Mouse (Mus musculus) cortical plate, adult 2 months (tissue): ENCODE results near the gene Nomo1. TPM values are rescaled to one million over a fixed set of nuclear protein-coding genes. Genes with fewer than 3 reads are reported as not detected.

Experiments
- H3K27ac ChIP-seq: fragments of 200-500 bp; 2 replicates; pipeline ENCODE4 v1.5.1; 2012; ENCODE audit warnings: low read length, control low read depth, inconsistent platforms; ENCODE audit not compliant: insufficient read depth
- H3K4me1 ChIP-seq: fragments of 200-500 bp; 2 replicates; pipeline ENCODE4 v1.6.1; 2011; ENCODE audit warnings: low read length; ENCODE audit not compliant: control insufficient read depth, insufficient read depth
- H3K4me3 ChIP-seq: fragments of 200-500 bp; 2 replicates; pipeline ENCODE4 v1.5.1; 2011; ENCODE audit warnings: mild to moderate bottlenecking, low read length, control low read depth; ENCODE audit not compliant: insufficient read depth
- CTCF ChIP-seq: fragments of 200-500 bp; IDR thresholded peaks from 2 replicates; pipeline ENCODE4 v1.5.1; 2011; ENCODE audit warnings: mild to moderate bottlenecking, control low read depth, low read length; ENCODE audit not compliant: insufficient read depth; ENCODE audit errors: extremely low read depth
- POLR2A ChIP-seq: fragments of 200-500 bp; IDR thresholded peaks from 2 replicates; pipeline ENCODE4 v1.6.1; 2011; ENCODE audit warnings: mild to moderate bottlenecking, low read length, control low read depth; ENCODE audit not compliant: insufficient read depth; ENCODE audit errors: extremely low read depth
- polyA plus RNA-seq: library from polyadenylated mRNA; depleted of rRNA; stranded (reverse); fragments of >200 nt; gene quantifications from 2 replicates; pipeline ENCODE4 v1.2.3, GENCODE M21; 2012

The Nomo1 gene
- polyA plus RNA-seq, 1 experiment: 70.3 TPM

DNA sequence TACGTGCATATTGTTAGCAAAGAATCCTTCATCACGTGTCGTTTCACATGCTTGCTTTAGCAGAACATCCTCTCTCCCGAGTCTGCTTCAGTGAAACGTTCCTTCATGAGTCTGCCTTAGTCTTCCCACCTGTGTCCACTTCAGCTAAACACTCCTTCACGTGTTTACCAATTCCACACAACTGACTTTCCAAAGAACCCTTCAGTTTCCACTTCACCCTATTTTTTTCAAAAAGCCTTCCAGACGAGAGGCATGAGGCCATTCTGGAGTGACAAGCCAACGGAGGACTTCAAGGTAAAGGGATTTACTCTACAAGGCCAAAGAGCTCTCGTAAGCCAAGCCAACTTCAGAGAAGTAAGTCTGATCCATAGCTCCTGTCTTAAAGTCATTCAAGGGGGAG lies 8.1 kb upstream of the Nomo1 start:
- TF ChIP-seq POLR2A: no peak
- TF ChIP-seq CTCF: no peak
- Histone ChIP-seq H3K27ac (no peak overlapping the region), H3K4me3 (no peak overlapping the region), H3K4me1 (no peaks in the 10 kb centered on the region)

DNA sequence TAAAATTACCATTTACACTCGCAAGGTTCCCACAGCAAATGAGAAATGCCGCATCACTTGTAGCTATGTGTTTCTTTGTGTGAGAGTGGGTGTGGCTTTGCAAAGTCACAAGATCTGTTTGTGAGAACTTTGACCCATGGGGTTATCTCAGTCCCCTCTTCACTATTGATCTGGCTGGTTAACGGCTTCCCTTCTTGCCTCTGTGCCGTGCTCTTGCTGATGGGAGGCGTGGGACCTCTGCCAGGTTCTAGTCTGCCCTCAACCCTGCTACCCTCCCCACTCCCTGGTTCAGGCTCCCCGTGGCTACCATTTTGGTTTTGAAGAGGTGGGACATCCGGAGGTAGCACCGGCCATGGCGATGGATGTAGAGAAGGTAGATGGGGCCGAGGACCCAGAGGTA lies 4.8 kb upstream of the Nomo1 start:
- H3K27ac ChIP-seq: no peak overlapping the region
- no peak for TF ChIP-seq POLR2A
- TF ChIP-seq CTCF: no peak

DNA sequence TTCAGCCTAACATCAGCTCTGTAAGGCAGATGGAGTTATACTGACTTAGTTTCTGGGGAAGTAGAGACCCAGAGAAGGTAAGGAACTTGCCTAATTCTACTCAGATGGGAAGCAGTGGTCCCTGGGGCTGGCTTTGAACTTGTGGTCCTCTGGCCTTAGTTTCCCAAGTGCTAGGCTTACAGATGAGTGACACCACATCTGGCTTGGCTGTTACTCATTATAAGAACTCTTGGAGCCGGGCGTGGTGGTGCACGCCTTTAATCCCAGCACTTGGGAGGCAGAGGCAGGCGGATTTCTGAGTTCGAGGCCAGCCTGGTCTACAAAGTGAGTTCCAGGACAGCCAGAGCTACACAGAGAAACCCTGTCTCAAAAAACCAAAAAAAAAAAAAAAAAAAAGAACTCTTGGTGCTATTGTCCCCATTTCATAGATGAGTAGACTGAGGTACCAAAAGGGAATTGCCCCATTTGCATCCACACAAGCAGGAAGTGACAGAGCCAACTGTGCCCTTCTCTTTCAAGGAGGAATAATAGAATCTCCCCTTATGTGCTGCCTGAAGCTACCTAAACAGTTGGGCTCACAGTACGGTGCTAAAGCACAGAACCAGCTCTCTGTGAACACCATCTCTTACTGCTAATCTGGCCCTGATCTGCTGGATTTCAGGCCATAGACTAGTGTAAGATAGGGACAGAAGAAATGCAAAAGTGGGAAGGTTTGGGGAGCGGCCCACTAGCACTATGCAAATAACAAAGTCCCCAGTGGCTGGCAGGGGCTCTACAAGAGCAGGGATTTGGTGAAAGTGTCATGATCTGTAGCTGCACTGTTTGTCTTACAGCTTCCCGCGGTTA lies 4.0 kb upstream of the Nomo1 start:
- TF ChIP-seq CTCF (no peak), POLR2A (no peak)
- Histone ChIP-seq H3K27ac (peak overlapping the region; percentile 64), H3K4me3 (no peak overlapping the region), H3K4me1 (no peaks in the 10 kb centered on the region)

More for the DNA sequence above, 4.8 kb upstream of the Nomo1 start:
- H3K4me1 ChIP-seq: no peaks in the 10 kb centered on the region
- H3K4me3 ChIP-seq: no peak overlapping the region

DNA sequence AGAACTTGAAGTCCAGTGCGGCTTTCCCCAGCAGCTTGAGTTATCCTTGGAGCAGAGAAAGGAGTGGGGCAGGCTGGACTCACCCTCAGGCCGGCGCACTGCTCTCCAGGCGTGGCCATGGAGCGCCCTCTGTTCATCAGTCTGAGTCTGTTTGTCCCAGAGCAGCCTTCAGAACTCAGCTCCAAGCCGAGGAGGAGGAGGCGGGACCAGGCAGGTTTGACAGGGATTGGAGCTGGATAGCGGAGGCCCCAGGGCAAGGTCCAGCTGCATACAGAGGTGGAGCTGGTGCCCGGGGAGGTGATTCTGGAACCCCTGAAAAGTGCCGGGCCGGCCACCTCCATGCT lies 3.4 kb upstream of the Nomo1 start, which contains the start of gene Abcc6:
Gene Abcc6, minus strand, starts transcription at position 158 of the 344 bp plus-strand sequence.
- H3K27ac ChIP-seq: peak within 1 kb of the TSS; percentile 64

DNA sequence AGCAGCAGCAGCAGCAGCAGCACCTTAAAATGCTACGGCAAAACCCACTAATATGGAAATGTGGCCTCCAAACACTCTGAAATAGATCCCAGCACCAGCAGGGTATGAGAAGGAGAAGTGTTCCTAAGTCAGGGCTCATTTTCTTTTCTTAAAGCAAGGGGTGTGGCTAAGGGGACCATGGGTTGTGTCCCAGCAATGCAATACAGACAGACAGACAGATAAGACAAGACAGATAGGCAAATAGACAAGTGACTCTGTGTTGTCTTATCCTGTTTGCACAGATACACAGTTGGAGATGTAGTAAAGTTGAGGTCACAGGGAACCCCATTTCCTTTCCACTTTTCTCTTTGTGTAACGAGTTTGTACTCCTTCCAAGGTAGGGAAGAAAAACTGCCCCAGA lies 2.4 kb upstream of the Nomo1 start:
- H3K4me3 ChIP-seq: no peak overlapping the region
- no peak for TF ChIP-seq CTCF
- H3K4me1 ChIP-seq: peaks cover 3% of the 10 kb centered on the region
- H3K27ac ChIP-seq: no peak overlapping the region

More for the DNA sequence above, 3.4 kb upstream of the Nomo1 start, which contains the start of gene Abcc6:
- TF ChIP-seq POLR2A: no peak
- Histone ChIP-seq H3K4me1 (peaks cover 3% of the 10 kb centered on the region), H3K4me3 (no peak within 1 kb of the TSS)

DNA sequence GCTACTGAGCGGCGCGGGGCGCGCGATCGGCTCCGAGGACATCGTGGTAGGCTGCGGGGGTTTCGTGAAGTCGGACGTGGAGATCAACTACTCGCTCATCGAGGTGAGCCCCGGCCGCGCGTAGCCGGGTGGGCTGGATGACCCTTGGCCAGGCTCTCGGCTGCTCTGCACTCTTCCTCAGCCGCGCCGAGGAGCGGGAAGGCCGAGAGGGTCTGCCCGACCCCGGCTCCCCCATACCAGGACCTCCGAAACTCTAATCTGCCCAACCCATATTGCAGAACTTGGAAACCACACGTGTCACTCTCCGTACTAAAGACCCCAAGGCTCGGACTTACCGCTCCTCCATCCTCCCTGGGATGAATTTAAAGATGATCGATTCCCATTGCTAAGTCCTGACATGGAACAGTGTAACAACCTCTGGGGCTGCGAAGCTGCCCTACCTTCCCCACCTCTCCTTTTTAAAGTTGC lies 406 bp downstream of the Nomo1 start:
- no peak for TF ChIP-seq POLR2A
- no peak for TF ChIP-seq CTCF
- peak overlapping the region; percentile 62 for H3K4me3 ChIP-seq
- H3K27ac ChIP-seq: no peak overlapping the region
- H3K4me1 ChIP-seq: peaks cover 3% of the 10 kb centered on the region

DNA sequence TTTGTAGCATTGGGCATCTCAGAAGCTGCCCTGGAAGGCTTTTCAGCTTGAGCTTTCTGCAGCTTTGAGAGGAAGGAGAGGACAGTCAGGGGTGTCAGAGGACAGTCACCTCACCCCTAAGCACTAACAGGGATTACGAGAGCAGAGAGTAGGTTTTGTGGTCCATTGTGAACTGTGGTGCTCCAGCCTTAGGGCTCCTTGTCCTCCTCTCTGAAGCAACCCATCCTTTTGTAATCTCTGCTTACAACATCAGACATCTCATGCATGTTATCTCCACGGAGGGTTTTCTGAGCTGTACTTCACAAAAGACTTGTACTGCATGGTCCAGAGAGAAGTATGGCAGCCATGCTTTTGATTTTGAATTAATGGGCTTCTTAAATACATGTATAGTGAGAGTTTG lies 1.5 kb downstream of the Nomo1 start:
- Histone ChIP-seq H3K27ac (no peak overlapping the region), H3K4me3 (no peak overlapping the region)

DNA sequence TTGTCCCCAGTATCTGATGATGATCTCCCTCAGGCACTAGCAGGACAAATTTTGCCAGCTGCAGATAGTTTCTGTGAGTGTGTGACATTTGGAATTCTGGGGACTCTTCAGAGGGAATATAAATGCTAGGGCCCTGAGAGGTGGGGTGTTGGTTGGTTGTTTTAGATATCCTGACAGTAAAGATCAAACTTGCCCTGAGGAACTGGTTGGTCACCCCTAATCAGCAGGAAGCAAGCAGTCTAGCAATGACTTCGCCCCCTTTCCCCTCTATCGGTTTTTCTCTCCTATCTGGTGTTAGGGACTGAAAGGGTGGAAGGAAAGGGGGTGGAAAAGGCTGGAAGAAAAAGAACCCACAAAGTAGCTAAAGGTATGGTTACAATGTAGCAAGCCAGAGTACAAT lies 2.0 kb downstream of the Nomo1 start:
- Histone ChIP-seq H3K4me1 (peaks cover 3% of the 10 kb centered on the region), H3K4me3 (no peak overlapping the region), H3K27ac (no peak overlapping the region)
- TF ChIP-seq POLR2A: no peak

More for the DNA sequence above, 1.5 kb downstream of the Nomo1 start:
- H3K4me1 ChIP-seq: peaks cover 3% of the 10 kb centered on the region
- TF ChIP-seq POLR2A (no peak), CTCF (no peak)

DNA sequence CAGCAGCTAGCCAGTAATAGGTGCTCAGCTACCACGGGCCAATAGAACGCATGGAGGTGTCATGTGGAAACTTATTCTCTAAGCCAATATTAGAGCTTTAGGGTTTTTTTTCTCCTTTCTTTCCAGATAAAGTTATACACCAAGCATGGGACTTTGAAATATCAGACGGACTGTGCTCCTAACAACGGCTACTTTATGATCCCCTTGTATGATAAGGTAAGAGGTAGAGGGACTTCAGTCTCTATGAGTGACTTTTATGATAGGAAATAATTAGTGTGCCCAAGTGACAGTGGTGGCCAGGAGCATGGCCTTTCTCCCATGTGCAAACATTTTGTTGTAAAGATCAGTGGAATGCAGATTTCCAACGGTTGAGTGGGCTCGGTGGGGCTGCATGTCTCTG lies 3.9 kb downstream of the Nomo1 start:
- H3K4me3 ChIP-seq: no peak overlapping the region
- TF ChIP-seq POLR2A (no peak), CTCF (no peak)
- H3K4me1 ChIP-seq: peaks cover 3% of the 10 kb centered on the region
- H3K27ac ChIP-seq: no peak overlapping the region

DNA sequence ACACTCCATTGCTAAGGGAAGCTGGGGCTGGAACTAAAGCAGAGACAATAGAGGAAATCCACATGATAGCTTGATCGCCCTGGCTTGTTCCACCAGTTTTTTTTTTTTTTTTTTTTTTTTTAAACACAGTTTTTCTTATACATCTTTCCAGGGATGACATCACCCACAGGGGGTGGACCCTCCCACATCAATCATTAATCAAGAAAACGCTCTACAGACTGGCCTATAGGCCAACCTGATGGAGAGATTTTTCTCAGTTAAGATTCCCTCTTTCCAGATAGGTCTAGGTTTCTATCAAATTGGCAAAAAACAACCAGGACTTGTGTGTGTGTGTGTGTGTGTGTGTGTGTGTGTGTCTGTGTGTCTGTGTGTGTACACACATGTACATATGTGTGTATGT lies 6.4 kb downstream of the Nomo1 start:
- Histone ChIP-seq H3K4me1 (peaks cover under 1% of the 10 kb centered on the region), H3K27ac (no peak overlapping the region), H3K4me3 (no peak overlapping the region)
- TF ChIP-seq POLR2A: no peak
- no peak for TF ChIP-seq CTCF

DNA sequence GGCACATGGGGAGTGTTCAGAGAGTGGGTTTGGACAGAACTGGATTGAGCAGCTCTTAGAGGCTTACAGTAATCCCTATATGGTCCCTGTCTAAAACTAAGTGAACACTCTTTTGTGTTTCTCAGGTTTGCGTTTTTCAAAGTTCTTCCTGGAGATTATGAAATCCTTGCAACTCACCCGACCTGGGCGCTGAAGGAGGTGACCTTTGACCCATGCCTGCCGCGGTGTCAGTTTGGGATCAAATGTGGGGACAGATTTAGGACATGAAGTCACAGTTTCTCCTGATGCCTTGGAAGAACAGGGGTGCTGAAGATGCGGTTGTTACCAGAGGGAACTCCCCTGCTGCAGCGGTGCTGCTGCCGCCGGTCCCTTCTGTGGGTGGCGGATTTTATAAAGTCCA lies 10.6 kb downstream of the Nomo1 start:
- no peaks in the 10 kb centered on the region for H3K4me1 ChIP-seq
- TF ChIP-seq CTCF (no peak), POLR2A (no peak)
- no peak overlapping the region for H3K4me3 ChIP-seq
- H3K27ac ChIP-seq: no peak overlapping the region
